Mouse (Mus musculus) lung, postnatal 14 days (tissue): ENCODE results near the gene Cep44.

Source experiments
- DNase-seq: peaks from one replicate; pipeline ENCODE4 v3.0.0; 2021

The Cep44 gene

GRCm38 (mm10) chr8:56550558-56551360, at the start of gene Cep44, which contains the start of gene Fbxo8:
Cep44 (minus strand) TSS chr8:56551047.
Fbxo8 (plus strand) TSS chr8:56551090.
- DNase-seq = peak; percentile 85

GRCm38 (mm10) chr8:56591502-56591901, 40.7 kb upstream of the Cep44 start:
- no peak for DNase-seq

GRCm38 (mm10) chr8:56591084-56591483, 40.2 kb upstream of the Cep44 start:
- no peak for DNase-seq

- no peak for DNase-seq
These were observed 38.2 kb upstream of the Cep44 start for GRCm38 (mm10) chr8:56589004-56589403.

- peak; percentile 17 for DNase-seq
These were observed 32.0 kb upstream of the Cep44 start for GRCm38 (mm10) chr8:56582841-56583240.

GRCm38 (mm10) chr8:56580918-56581317, 30.1 kb upstream of the Cep44 start:
- DNase-seq = no peak

GRCm38 (mm10) chr8:56566856-56567255, 16.0 kb upstream of the Cep44 start:
- no peak for DNase-seq

GRCm38 (mm10) chr8:56564399-56565047, 13.7 kb upstream of the Cep44 start:
- DNase-seq = no peak

- DNase-seq = no peak
These were observed 1.8 kb upstream of the Cep44 start for GRCm38 (mm10) chr8:56552551-56553103.

- no peak for DNase-seq
These were observed 1.2 kb upstream of the Cep44 start for GRCm38 (mm10) chr8:56552045-56552444.

- DNase-seq = peak; percentile 87
These were observed 560 bp upstream of the Cep44 start for GRCm38 (mm10) chr8:56551361-56551852.

GRCm38 (mm10) chr8:56547866-56548265, 3.0 kb downstream of the Cep44 start:
- DNase-seq = no peak

- DNase-seq = no peak
These were observed 10.1 kb downstream of the Cep44 start for GRCm38 (mm10) chr8:56540706-56541105.

- DNase-seq = peak; percentile 78
These were observed 20.5 kb downstream of the Cep44 start for GRCm38 (mm10) chr8:56530359-56530758.

- no peak for DNase-seq
These were observed 22.0 kb downstream of the Cep44 start for GRCm38 (mm10) chr8:56528869-56529268.

- DNase-seq = no peak
These were observed 29.8 kb downstream of the Cep44 start for GRCm38 (mm10) chr8:56521051-56521450.

- DNase-seq = no peak
These were observed 30.6 kb downstream of the Cep44 start for GRCm38 (mm10) chr8:56520249-56520648.

- no peak for DNase-seq
These were observed 32.0 kb downstream of the Cep44 start for GRCm38 (mm10) chr8:56518848-56519247.

- DNase-seq = no peak
These were observed 41.8 kb downstream of the Cep44 start for GRCm38 (mm10) chr8:56508952-56509479.

GRCm38 (mm10) chr8:56508318-56508951, 42.4 kb downstream of the Cep44 start:
- DNase-seq = no peak

- no peak for DNase-seq
These were observed 48.9 kb downstream of the Cep44 start for GRCm38 (mm10) chr8:56501911-56502310.

- no peak for DNase-seq
These were observed 61.4 kb downstream of the Cep44 start for GRCm38 (mm10) chr8:56489496-56489895.

GRCm38 (mm10) chr8:56486006-56486405, 64.8 kb downstream of the Cep44 start:
- DNase-seq = no peak
